Mouse (Mus musculus) cortical plate, adult 2 months (tissue): ENCODE measurements at regions not wholly inside any gene's neighbourhood (a gene's known extent, or its start where the extent isn't known, plus 50 kb on each side); places are given as distances from the start of the nearest gene placed in this dataset.

ENCODE experiments used
- H3K27ac ChIP-seq: fragments of 200-500 bp; 2 replicates; pipeline ENCODE4 v1.5.1; 2012; ENCODE audit warnings: low read length, control low read depth, inconsistent platforms; ENCODE audit not compliant: insufficient read depth
- H3K4me1 ChIP-seq: fragments of 200-500 bp; 2 replicates; pipeline ENCODE4 v1.6.1; 2011; ENCODE audit warnings: low read length; ENCODE audit not compliant: control insufficient read depth, insufficient read depth
- H3K4me3 ChIP-seq: fragments of 200-500 bp; 2 replicates; pipeline ENCODE4 v1.5.1; 2011; ENCODE audit warnings: mild to moderate bottlenecking, low read length, control low read depth; ENCODE audit not compliant: insufficient read depth
- CTCF ChIP-seq: fragments of 200-500 bp; IDR thresholded peaks from 2 replicates; pipeline ENCODE4 v1.5.1; 2011; ENCODE audit warnings: mild to moderate bottlenecking, control low read depth, low read length; ENCODE audit not compliant: insufficient read depth; ENCODE audit errors: extremely low read depth
- POLR2A ChIP-seq: fragments of 200-500 bp; IDR thresholded peaks from 2 replicates; pipeline ENCODE4 v1.6.1; 2011; ENCODE audit warnings: mild to moderate bottlenecking, low read length, control low read depth; ENCODE audit not compliant: insufficient read depth; ENCODE audit errors: extremely low read depth

GRCm38 (mm10) chr1:90396660-90397059 lies 192.9 kb downstream of the Ackr3 start:
- H3K4me3 ChIP-seq: no peak overlapping the region
- H3K27ac ChIP-seq: no peak overlapping the region
- H3K4me1 ChIP-seq: no peaks in the 10 kb centered on the region; the same call in 1 of the 2 replicates
- TF ChIP-seq POLR2A (no peak), CTCF (no peak)

- Histone ChIP-seq H3K27ac (no peak overlapping the region), H3K4me3 (no peak overlapping the region), H3K4me1 (no peaks in the 10 kb centered on the region; the same call in 1 of the 2 replicates)
- TF ChIP-seq CTCF: no peak
- TF ChIP-seq POLR2A: no peak
Measured at GRCm38 (mm10) chr1:90397355-90397754, 193.6 kb downstream of the Ackr3 start.

GRCm38 (mm10) chr1:90398396-90398975 lies 194.7 kb downstream of the Ackr3 start:
- H3K27ac ChIP-seq: no peak overlapping the region

GRCm38 (mm10) chr1:90403057-90403456 lies 199.3 kb downstream of the Ackr3 start:
- H3K27ac ChIP-seq: no peak overlapping the region
- H3K4me3 ChIP-seq: no peak overlapping the region
- H3K4me1 ChIP-seq: no peaks in the 10 kb centered on the region
- TF ChIP-seq CTCF (no peak), POLR2A (no peak)

More at GRCm38 (mm10) chr1:90398396-90398975, 194.7 kb downstream of the Ackr3 start:
- TF ChIP-seq POLR2A (no peak), CTCF (no peak)
- H3K4me1 ChIP-seq: no peaks in the 10 kb centered on the region; the same call in 1 of the 2 replicates
- no peak overlapping the region for H3K4me3 ChIP-seq

- no peak for TF ChIP-seq POLR2A
- no peak for TF ChIP-seq CTCF
- Histone ChIP-seq H3K27ac (no peak overlapping the region), H3K4me1 (no peaks in the 10 kb centered on the region), H3K4me3 (no peak overlapping the region)
Measured at GRCm38 (mm10) chr1:90404717-90405487, 197.9 kb upstream of the Cops8 start.

GRCm38 (mm10) chr1:90406663-90407062 lies 196.1 kb upstream of the Cops8 start:
- H3K4me3 ChIP-seq: no peak overlapping the region
- H3K4me1 ChIP-seq: no peaks in the 10 kb centered on the region
- no peak overlapping the region for H3K27ac ChIP-seq
- TF ChIP-seq CTCF (no peak), POLR2A (no peak)

- H3K4me3 ChIP-seq: no peak overlapping the region
- TF ChIP-seq CTCF (no peak), POLR2A (no peak)
- H3K4me1 ChIP-seq: no peaks in the 10 kb centered on the region
- no peak overlapping the region for H3K27ac ChIP-seq
Measured at GRCm38 (mm10) chr1:90408504-90409215, 194.1 kb upstream of the Cops8 start.

GRCm38 (mm10) chr1:90409236-90409635 lies 193.5 kb upstream of the Cops8 start:
- no peaks in the 10 kb centered on the region for H3K4me1 ChIP-seq
- TF ChIP-seq CTCF (no peak), POLR2A (no peak)
- no peak overlapping the region for H3K4me3 ChIP-seq
- H3K27ac ChIP-seq: no peak overlapping the region

GRCm38 (mm10) chr1:90412511-90413045 lies 190.2 kb upstream of the Cops8 start:
- H3K4me1 ChIP-seq: no peaks in the 10 kb centered on the region
- no peak for TF ChIP-seq POLR2A
- TF ChIP-seq CTCF: no peak
- H3K4me3 ChIP-seq: no peak overlapping the region
- H3K27ac ChIP-seq: no peak overlapping the region

- H3K27ac ChIP-seq: no peak overlapping the region
- TF ChIP-seq POLR2A: no peak
- TF ChIP-seq CTCF: no peak
- H3K4me1 ChIP-seq: no peaks in the 10 kb centered on the region
- no peak overlapping the region for H3K4me3 ChIP-seq
Measured at GRCm38 (mm10) chr1:90414751-90415150, 188.0 kb upstream of the Cops8 start.
